Mouse (Mus musculus) embryonic facial prominence, embryonic 14.5 days (tissue): ENCODE measurements around the gene Npc2. TPM values are rescaled to one million over a fixed set of nuclear protein-coding genes. Genes with fewer than 3 reads are reported as not detected.

Source experiments
- ATAC-seq: fragments of 200-750 bp; cut with Nextera tagmentation; 2 replicates; pipeline ENCODE4 v1.8.0; 2017; ENCODE audit warnings: low read depth, moderate number of reproducible peaks, moderate TSS enrichment
- DNase-seq: peaks from one replicate; pipeline ENCODE4 v3.0.0-alpha.2; 2015; ENCODE audit warnings: low spot score
- H3K27ac ChIP-seq: fragments of 300-500 bp; sonication (generic); replicated peaks from 2 replicates; pipeline ENCODE4 v1.5.1; 2014; ENCODE audit warnings: low read depth, mild to moderate bottlenecking, low read length, moderate library complexity
- H3K27me3 ChIP-seq: fragments of 300-500 bp; sonication (generic); replicated peaks from 2 replicates; pipeline ENCODE4 v1.6.1; 2014; ENCODE audit warnings: low read length; ENCODE audit not compliant: control insufficient read depth, insufficient read depth
- H3K36me3 ChIP-seq: fragments of 300-500 bp; sonication (generic); 2 replicates; pipeline ENCODE4 v1.6.1; 2014; ENCODE audit warnings: low read length, mixed read lengths; ENCODE audit not compliant: control insufficient read depth, insufficient read depth
- H3K4me1 ChIP-seq: fragments of 300-500 bp; sonication (generic); 2 replicates; pipeline ENCODE4 v1.6.1; 2014; ENCODE audit warnings: antibody characterized with exemption, low read length; ENCODE audit not compliant: control insufficient read depth, insufficient read depth
- H3K4me2 ChIP-seq: fragments of 300-500 bp; sonication (generic); 2 replicates; pipeline ENCODE4 v1.6.1; 2014; ENCODE audit warnings: low read depth, mild to moderate bottlenecking, low read length, moderate library complexity, mixed read lengths
- H3K4me3 ChIP-seq: fragments of 300-500 bp; sonication (generic); 2 replicates; pipeline ENCODE4 v1.5.1; 2014; ENCODE audit warnings: low read depth, mild to moderate bottlenecking, low read length
- H3K9ac ChIP-seq: fragments of 300-500 bp; sonication (generic); 2 replicates; pipeline ENCODE4 v1.6.1; 2014; ENCODE audit warnings: low read depth, mild to moderate bottlenecking, low read length, moderate library complexity, mixed read lengths
- H3K9me3 ChIP-seq: fragments of 300-500 bp; sonication (generic); 2 replicates; pipeline ENCODE4 v1.6.1; 2016; ENCODE audit warnings: low read length; ENCODE audit not compliant: control insufficient read depth
- WGBS: fragments of 180-500 bp; shearing (Covaris S2); extraction: QIAGEN DNeasy Blood & Tissue Kit; methylation state at CpG from one replicate; pipeline ENCODE4 v1.1.7; 2014; 5-methylcytosine and 5-hydroxymethylcytosine counted together
- polyA plus RNA-seq: library from polyadenylated mRNA; unstranded; fragments of >200 nt; fragmentation: Nextera tagmentation; extraction: Ambion mirVana; gene quantifications from 2 replicates; pipeline ENCODE4 v1.2.1, GENCODE M21; 2014

Gene Npc2
- polyA plus RNA-seq = 63.8 and 65.7 TPM in 2 replicates

DNA sequence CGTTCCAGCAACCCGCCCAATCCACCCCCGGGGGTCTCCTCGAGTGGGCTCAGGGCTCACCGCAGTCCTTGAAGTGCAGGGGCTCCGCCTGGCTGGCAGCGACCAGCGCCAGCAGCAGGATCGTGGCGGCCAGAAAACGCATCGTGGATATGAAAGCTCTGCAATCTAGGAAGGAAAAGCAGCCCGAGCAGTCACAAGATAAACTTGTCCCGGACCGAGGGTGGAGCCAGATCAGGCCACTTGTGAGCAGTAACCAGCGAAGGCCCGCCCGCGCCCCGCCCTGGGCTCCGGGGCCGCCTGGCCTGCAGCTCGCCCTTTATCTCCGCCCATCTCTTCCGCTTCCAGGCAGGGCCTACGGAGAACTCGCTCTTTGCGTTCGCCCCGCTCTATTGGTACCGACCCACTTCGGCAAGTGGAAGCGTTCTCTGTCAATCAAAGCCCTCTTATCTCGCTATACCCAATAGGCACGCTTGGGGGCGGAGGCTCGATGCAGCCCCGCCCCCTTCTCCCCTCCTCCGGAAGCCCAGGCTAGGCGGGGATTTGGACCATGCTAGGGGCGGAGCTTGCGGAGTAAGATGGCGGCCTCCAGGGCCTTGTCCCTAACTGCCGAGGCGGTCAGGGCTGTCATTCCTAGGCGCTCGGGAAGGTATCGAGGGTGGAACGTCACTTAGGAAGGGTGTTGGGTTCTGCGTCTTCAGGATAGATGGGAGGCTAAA is at the start of gene Npc2, which contains the start of gene Isca2:
TSS of gene Npc2 (minus strand) at position 427 of the 716 bp plus-strand sequence.
TSS of gene Isca2 (plus strand) at position 526 of the 716 bp plus-strand sequence.
- ATAC-seq = peak; percentile 99

GRCm38 (mm10) chr12:84819236-84820168 is 46.5 kb upstream of the Npc2 start:
- ATAC-seq = peak; percentile 66; the same call in 1 of the 2 replicates
- H3K9ac ChIP-seq = no peak overlapping the region
- peak; percentile 69 for DNase-seq
- no peaks in the 10 kb centered on the region for H3K36me3 ChIP-seq
- no peaks in the 10 kb centered on the region for H3K27me3 ChIP-seq
- no peak overlapping the region for H3K4me3 ChIP-seq
- H3K27ac ChIP-seq = no peak overlapping the region
- H3K4me1 ChIP-seq = peaks cover 2% of the 10 kb centered on the region
- 78% methylated on average over 13 of the region's 13 CpGs for WGBS
- H3K4me2 ChIP-seq = no peak overlapping the region
- no peaks in the 10 kb centered on the region for H3K9me3 ChIP-seq

More for the DNA sequence above, at the start of gene Npc2, which contains the start of gene Isca2:
- DNase-seq = peak; percentile 100
- under 1% methylated on average over 32 of the region's 50 CpGs for WGBS
- Histone ChIP-seq H3K4me2 (peak within 1 kb of the TSS; percentile 88), H3K4me3 (peak within 1 kb of the TSS; percentile 55), H3K4me1 (peaks cover 18% of the 10 kb centered on the region), H3K27me3 (no peaks in the 10 kb centered on the region), H3K9ac (peak within 1 kb of the TSS; percentile 83), H3K27ac (peak within 1 kb of the TSS; percentile 91), H3K36me3 (peaks cover 13% of the 10 kb centered on the region; the same call in 1 of the 2 replicates), H3K9me3 (no peaks in the 10 kb centered on the region)

GRCm38 (mm10) chr12:84818496-84818895 is 45.5 kb upstream of the Npc2 start:
- WGBS = 66% methylated on average over 4 of the region's 4 CpGs
- DNase-seq = no peak

DNA sequence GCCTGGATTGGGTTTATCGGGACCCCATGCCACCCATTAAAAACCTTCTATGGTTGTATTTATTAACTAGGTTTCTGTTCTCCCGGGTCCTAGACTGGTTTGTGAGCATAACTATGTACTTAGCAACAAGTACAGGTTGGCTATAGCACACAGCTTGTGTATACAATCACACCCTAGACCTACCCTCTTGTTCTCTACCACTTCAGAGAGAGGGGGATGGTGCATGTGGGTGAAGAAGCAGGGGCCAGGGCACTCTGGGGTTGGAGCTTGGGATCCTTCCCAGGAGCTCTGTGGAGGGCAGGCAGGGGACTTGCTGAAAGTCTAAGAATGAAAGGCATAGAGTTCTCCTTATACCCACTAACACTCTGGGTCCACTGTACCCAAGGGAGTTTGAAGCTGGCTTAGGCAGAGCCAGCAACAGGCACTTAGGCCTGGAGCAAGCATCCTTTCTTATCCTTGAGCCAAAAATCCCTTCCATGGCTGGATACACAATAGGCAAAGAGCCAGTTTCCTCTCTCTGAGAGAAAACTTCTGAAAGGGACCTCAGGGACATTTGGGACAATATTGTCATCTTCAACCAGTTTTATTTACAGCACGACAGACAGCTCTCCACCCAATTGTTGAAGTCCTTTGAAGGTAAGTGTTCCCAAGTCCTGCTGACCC is 41.8 kb upstream of the Npc2 start:
- Histone ChIP-seq H3K9ac (no peak overlapping the region), H3K36me3 (no peaks in the 10 kb centered on the region), H3K27ac (no peak overlapping the region), H3K4me3 (no peak overlapping the region), H3K27me3 (no peaks in the 10 kb centered on the region), H3K9me3 (no peaks in the 10 kb centered on the region), H3K4me2 (no peak overlapping the region), H3K4me1 (no peaks in the 10 kb centered on the region)
- DNase-seq = no peak
- 85% methylated on average over 3 of the region's 3 CpGs for WGBS
- no peak for ATAC-seq

More at GRCm38 (mm10) chr12:84818496-84818895, 45.5 kb upstream of the Npc2 start:
- no peak for ATAC-seq
- Histone ChIP-seq H3K27me3 (no peaks in the 10 kb centered on the region), H3K27ac (no peak overlapping the region), H3K4me1 (no peaks in the 10 kb centered on the region; the same call in 1 of the 2 replicates), H3K4me2 (no peak overlapping the region), H3K9ac (no peak overlapping the region), H3K36me3 (no peaks in the 10 kb centered on the region), H3K9me3 (no peaks in the 10 kb centered on the region), H3K4me3 (no peak overlapping the region)

- no peaks in the 10 kb centered on the region for H3K9me3 ChIP-seq
- no peaks in the 10 kb centered on the region for H3K27me3 ChIP-seq
- H3K27ac ChIP-seq = no peak overlapping the region
- no peak for DNase-seq
- H3K4me1 ChIP-seq = no peaks in the 10 kb centered on the region
- no peak overlapping the region for H3K9ac ChIP-seq
- no peak overlapping the region for H3K4me2 ChIP-seq
- ATAC-seq = no peak
- no peaks in the 10 kb centered on the region for H3K36me3 ChIP-seq
- no peak overlapping the region for H3K4me3 ChIP-seq
- WGBS = 46% methylated on average over 7 of the region's 7 CpGs
These were observed 40.8 kb upstream of the Npc2 start for GRCm38 (mm10) chr12:84813773-84814172.

DNA sequence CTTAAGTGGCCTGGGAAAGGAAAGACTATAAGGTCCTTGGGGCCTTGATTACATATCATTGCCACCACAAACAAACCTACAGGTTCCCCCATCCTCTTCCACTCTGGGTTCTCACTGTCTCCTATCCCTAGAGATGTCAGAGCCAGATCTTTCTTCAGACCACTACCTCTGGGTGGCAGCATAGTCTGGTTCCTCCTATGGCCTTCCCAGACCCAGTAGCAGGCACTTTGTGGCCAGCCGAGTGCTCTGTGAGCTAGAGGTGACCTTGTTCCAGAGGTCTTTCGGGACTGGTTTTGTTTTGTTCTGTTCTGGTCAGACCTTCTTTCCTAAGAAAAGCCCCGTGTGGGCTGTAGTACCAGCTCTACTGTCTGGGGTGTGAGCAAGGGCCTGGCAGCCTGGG is 39.1 kb upstream of the Npc2 start:
- Histone ChIP-seq H3K4me1 (no peaks in the 10 kb centered on the region), H3K27ac (no peak overlapping the region), H3K4me2 (no peak overlapping the region), H3K9me3 (no peaks in the 10 kb centered on the region), H3K27me3 (no peaks in the 10 kb centered on the region), H3K36me3 (no peaks in the 10 kb centered on the region), H3K4me3 (no peak overlapping the region), H3K9ac (no peak overlapping the region)
- 51% methylated on average over 3 of the region's 3 CpGs for WGBS
- DNase-seq = no peak
- no peak for ATAC-seq

- peak; percentile 22 for DNase-seq
- 38% methylated on average over 4 of the region's 4 CpGs for WGBS
These were observed 38.6 kb upstream of the Npc2 start for GRCm38 (mm10) chr12:84811510-84811909.

GRCm38 (mm10) chr12:84810810-84811209 is 37.9 kb upstream of the Npc2 start:
- no peak overlapping the region for H3K4me2 ChIP-seq
- H3K9ac ChIP-seq = no peak overlapping the region
- H3K4me1 ChIP-seq = no peaks in the 10 kb centered on the region
- no peak for DNase-seq
- H3K27ac ChIP-seq = no peak overlapping the region
- WGBS = 81% methylated on average over 1 of the region's 1 CpGs
- H3K4me3 ChIP-seq = no peak overlapping the region
- H3K36me3 ChIP-seq = no peaks in the 10 kb centered on the region
- H3K9me3 ChIP-seq = no peaks in the 10 kb centered on the region
- no peak for ATAC-seq
- no peaks in the 10 kb centered on the region for H3K27me3 ChIP-seq

More at GRCm38 (mm10) chr12:84811510-84811909, 38.6 kb upstream of the Npc2 start:
- H3K4me2 ChIP-seq = no peak overlapping the region
- H3K36me3 ChIP-seq = no peaks in the 10 kb centered on the region
- no peaks in the 10 kb centered on the region for H3K4me1 ChIP-seq
- H3K27ac ChIP-seq = no peak overlapping the region
- no peak for ATAC-seq
- no peaks in the 10 kb centered on the region for H3K27me3 ChIP-seq
- H3K4me3 ChIP-seq = no peak overlapping the region
- no peak overlapping the region for H3K9ac ChIP-seq
- H3K9me3 ChIP-seq = no peaks in the 10 kb centered on the region
